Mouse (Mus musculus) MEL-GATA-1-ER (cell line): ENCODE measurements at regions not wholly inside any gene's neighbourhood (a gene's known extent, or its start where the extent isn't known, plus 50 kb on each side); places are given as distances from the start of the nearest gene placed in this dataset.

Source experiments
- DNase-seq: peaks from one replicate; pipeline ENCODE4 v3.0.0-alpha.2; 2012; ENCODE audit warnings: low read depth; ENCODE audit errors: extremely low read depth

GRCm38 (mm10) chr16:74612072-74612471 lies 200.4 kb upstream of the Robo2 start:
- no peak for DNase-seq

- no peak for DNase-seq
These were observed 197.9 kb upstream of the Robo2 start for GRCm38 (mm10) chr16:74609564-74609963.

- DNase-seq: no peak
These were observed 186.7 kb upstream of the Robo2 start for GRCm38 (mm10) chr16:74598361-74598760.

DNA sequence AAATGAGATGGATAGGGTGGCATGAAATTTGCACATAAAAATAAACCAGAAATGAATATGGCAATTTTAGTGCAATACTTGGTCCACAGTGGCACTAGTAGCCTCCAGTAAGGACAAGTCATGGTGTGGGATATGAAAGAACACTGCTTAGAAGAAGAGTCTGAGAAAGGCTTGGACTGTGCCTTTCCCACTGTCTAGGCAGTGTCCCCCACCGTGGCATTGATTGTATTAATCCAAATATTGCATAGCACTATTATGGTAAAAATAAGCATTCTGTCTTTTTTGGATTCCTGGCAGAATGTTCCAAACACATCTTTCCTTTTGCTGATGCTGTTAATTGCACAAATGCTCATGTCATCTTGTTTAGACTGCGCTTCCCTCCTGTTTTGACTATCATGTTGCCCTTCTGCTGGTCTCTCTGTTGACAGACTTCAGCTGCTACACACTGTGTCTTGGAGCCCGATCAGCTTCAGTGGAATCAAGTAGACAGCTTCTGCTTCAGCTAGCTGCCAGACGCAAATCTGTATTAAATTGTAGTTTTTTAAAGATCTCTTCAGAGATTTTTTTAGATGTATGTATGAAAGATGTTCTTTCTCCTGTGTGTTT lies 186.2 kb upstream of the Robo2 start:
- no peak for DNase-seq

- no peak for DNase-seq
These were observed 180.3 kb upstream of the Robo2 start for GRCm38 (mm10) chr16:74591896-74592295.

- no peak for DNase-seq
These were observed 171.2 kb upstream of the Robo2 start for GRCm38 (mm10) chr16:74582645-74583423.

GRCm38 (mm10) chr16:74548374-74548773 lies 136.7 kb upstream of the Robo2 start:
- no peak for DNase-seq

- DNase-seq: no peak
These were observed 118.9 kb upstream of the Robo2 start for GRCm38 (mm10) chr16:74530531-74530930.

- no peak for DNase-seq
These were observed 116.6 kb upstream of the Robo2 start for GRCm38 (mm10) chr16:74528245-74528644.

DNA sequence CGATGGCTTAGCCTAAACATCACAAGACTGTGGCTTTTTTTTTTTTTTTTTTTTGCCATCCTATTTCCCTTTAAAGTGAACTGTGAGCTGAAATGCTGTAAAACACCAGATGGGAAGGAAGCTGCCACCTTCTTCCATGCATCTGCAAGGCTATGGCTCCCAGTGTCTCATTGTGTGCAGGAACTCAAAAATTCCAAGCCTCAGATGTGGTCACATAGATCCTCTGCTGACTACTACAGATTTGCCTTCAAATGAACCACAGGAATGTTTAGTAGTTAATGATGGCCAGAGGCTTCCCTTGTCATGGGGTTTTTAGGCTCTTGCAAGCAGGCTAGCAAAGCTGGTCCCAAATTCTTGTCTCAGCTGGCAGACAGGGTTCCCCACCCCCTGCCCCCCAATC lies 114.9 kb upstream of the Robo2 start:
- DNase-seq: no peak

GRCm38 (mm10) chr16:74520501-74520900 lies 108.9 kb upstream of the Robo2 start:
- DNase-seq: no peak

DNA sequence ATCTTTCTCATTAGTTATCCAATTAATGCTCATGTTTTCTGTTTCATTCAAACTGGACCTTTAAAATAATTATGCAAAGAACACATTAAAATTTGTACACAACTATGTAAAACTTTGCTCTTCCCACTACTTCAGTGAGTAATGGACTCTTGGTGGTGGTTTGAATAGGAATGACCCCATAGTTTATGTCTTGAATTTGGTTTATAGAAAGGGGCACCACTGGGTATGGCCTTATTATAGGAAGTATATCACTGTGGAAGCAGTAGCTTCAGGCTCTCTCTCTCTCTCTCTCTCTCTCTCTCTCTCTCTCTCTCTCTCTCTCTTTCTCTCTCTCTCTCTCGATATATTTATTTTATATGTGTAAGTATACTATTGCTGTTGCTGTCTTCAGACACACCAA lies 106.3 kb upstream of the Robo2 start:
- DNase-seq: no peak

- no peak for DNase-seq
These were observed 105.7 kb upstream of the Robo2 start for GRCm38 (mm10) chr16:74517374-74517773.

DNA sequence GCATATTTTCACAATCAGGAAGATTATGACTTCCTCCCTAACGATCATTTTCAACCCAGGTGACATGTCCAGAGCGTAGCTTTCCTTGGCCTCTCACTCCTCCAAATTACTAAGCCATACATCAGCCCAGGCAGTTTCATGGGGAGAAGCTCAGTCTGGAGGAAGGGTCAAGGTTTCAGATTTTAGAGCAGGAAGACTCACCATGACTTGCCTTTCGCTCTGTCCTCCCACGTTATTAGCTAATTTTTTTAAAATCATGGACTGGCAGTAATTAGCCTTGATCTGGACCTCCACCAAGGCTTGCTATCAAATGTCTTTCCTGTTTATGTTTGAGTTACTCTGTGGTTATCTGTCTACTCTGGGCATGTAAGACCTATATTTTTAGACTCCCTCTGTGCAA lies 102.9 kb upstream of the Robo2 start:
- DNase-seq: no peak

DNA sequence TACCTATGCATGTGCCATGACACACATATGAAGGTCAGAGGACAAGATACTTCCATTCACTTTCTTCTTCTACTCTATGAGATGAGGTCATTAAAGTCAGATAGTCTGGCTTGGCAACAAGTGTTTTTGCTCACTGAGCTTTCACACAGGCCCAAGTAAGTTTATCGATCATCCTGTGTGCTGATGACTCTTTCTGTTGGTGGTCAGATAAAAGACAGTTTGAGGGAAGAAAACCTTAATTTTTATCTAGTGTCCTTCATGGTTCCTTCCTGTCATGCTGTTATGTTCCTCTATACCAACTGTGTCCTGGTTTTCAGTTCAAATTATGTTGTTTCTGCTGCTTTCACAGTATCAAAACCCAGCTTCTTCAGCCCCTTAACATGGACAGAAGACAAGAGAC lies 98.8 kb upstream of the Robo2 start:
- DNase-seq: peak; percentile 27

GRCm38 (mm10) chr16:74509489-74509888 lies 97.9 kb upstream of the Robo2 start:
- DNase-seq: peak; percentile 24

DNA sequence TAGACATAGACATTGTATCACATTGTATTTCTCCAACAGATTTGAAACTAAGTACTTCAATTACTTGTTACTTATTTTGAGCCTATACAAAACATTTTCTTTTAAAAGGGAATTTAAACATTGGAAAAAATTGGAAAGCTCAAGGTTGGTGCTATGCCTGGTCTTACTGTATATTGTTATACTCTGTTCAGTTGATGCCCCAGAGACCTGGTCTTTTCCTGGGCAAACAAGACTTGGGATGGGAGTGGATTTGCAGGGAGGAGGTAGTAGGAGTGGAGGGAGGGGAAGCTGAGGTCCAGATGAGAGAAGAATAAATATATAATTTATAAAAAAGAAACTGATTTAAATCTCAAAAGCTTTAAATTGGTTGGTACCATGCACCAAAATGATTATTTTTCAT lies 95.1 kb upstream of the Robo2 start:
- DNase-seq: no peak

DNA sequence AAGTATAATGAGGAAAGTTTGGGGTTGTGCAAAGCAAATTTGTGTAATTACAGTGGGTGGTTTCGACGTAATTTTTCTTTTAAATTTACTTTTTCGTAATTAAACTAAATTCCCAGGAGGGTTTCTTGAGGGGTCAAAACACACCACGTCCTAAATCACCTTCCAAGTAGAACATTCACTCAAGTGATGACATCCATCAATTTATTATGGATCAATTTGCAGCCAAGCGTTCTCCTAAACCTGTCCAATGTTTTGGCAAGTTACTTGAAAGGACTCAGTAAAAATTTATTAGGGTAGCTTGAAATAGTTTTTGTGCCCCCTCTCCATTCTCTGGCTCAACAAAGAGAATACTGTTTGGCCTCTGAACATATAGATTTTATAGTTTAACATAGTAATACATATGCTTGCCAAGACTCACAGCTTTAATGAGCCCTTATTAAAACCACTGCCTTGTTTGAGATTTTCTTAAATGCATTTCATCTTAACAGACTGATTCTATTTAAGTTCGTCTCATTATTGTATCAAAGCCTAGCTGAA lies 94.6 kb upstream of the Robo2 start:
- DNase-seq: no peak

GRCm38 (mm10) chr16:74504426-74504825 lies 92.8 kb upstream of the Robo2 start:
- DNase-seq: peak; percentile 41

GRCm38 (mm10) chr16:74500687-74501086 lies 89.1 kb upstream of the Robo2 start:
- no peak for DNase-seq

- DNase-seq: no peak
These were observed 56.3 kb upstream of the Robo2 start for GRCm38 (mm10) chr16:74467745-74468420.

GRCm38 (mm10) chr16:74467159-74467558 lies 55.5 kb upstream of the Robo2 start:
- DNase-seq: no peak
